Mouse (Mus musculus) liver, embryonic 16.5 days (tissue): ENCODE measurements around the gene Cnih2. TPM values are rescaled to one million over a fixed set of nuclear protein-coding genes. Genes with fewer than 3 reads are reported as not detected.

Experiments
- ATAC-seq: fragments of 200-750 bp; cut with Nextera tagmentation; 2 replicates; pipeline ENCODE4 v1.8.0; 2017; ENCODE audit warnings: low read depth, mild to moderate bottlenecking, moderate number of reproducible peaks, moderate library complexity
- H3K27ac ChIP-seq: fragments of 300-500 bp; sonication (generic); 2 replicates; pipeline ENCODE4 v1.5.1; 2014; ENCODE audit warnings: mild to moderate bottlenecking, low read length
- H3K27me3 ChIP-seq: fragments of 300-500 bp; sonication (generic); 2 replicates; pipeline ENCODE4 v1.6.1; 2014; ENCODE audit warnings: low read depth, low read length, mixed read lengths; ENCODE audit not compliant: control insufficient read depth, insufficient read depth
- H3K36me3 ChIP-seq: fragments of 300-500 bp; sonication (generic); 2 replicates; pipeline ENCODE4 v1.6.1; 2014; ENCODE audit warnings: mild to moderate bottlenecking; ENCODE audit not compliant: control insufficient read depth, insufficient read depth
- H3K4me1 ChIP-seq: fragments of 300-500 bp; sonication (generic); 2 replicates; pipeline ENCODE4 v1.6.1; 2014; ENCODE audit warnings: low read depth, low read length, mixed read lengths; ENCODE audit not compliant: control insufficient read depth
- H3K4me2 ChIP-seq: fragments of 300-500 bp; sonication (generic); 2 replicates; pipeline ENCODE4 v1.6.1; 2014; ENCODE audit warnings: low read depth, low read length, mixed read lengths
- H3K4me3 ChIP-seq: fragments of 300-500 bp; sonication (generic); 2 replicates; pipeline ENCODE4 v1.5.1; 2014; ENCODE audit warnings: low read depth, mild to moderate bottlenecking, low read length
- H3K9ac ChIP-seq: fragments of 300-500 bp; sonication (generic); 2 replicates; pipeline ENCODE4 v1.6.1; 2014; ENCODE audit warnings: low read depth, low read length
- H3K9me3 ChIP-seq: fragments of 300-500 bp; sonication (generic); replicated peaks from 2 replicates; pipeline ENCODE4 v1.6.1; 2016; ENCODE audit warnings: low read length; ENCODE audit not compliant: control insufficient read depth
- WGBS: fragments of 180-500 bp; shearing (Covaris S2); extraction: QIAGEN DNeasy Blood & Tissue Kit; methylation state at CpG from one replicate; pipeline ENCODE4 v1.1.7; 2014; ENCODE audit not compliant: insufficient replicate concordance; 5-methylcytosine and 5-hydroxymethylcytosine counted together
- polyA plus RNA-seq: library from polyadenylated mRNA; unstranded; fragments of >200 nt; fragmentation: Nextera tagmentation; extraction: Ambion mirVana; gene quantifications from 2 replicates; pipeline ENCODE4 v1.2.1, GENCODE M21; 2015

The Cnih2 gene
- polyA plus RNA-seq, 1 experiment from 2014 or later: 0.40 TPM

- no peaks in the 10 kb centered on the region for H3K36me3 ChIP-seq
- H3K9ac ChIP-seq: no peak overlapping the region
- H3K4me2 ChIP-seq: no peak overlapping the region
- no peak for ATAC-seq
- WGBS: 57% methylated on average over 7 of the region's 7 CpGs
- no peaks in the 10 kb centered on the region for H3K9me3 ChIP-seq
- H3K4me1 ChIP-seq: peaks cover 34% of the 10 kb centered on the region
- H3K4me3 ChIP-seq: no peak overlapping the region
- no peak overlapping the region for H3K27ac ChIP-seq
- H3K27me3 ChIP-seq: peaks cover 29% of the 10 kb centered on the region
Measured at GRCm38 (mm10) chr19:5065104-5065503, 33.2 kb downstream of the Cnih2 start.

GRCm38 (mm10) chr19:5062446-5062845 lies 35.9 kb downstream of the Cnih2 start:
- Histone ChIP-seq H3K27ac (no peak overlapping the region), H3K9ac (no peak overlapping the region), H3K9me3 (no peaks in the 10 kb centered on the region), H3K4me1 (peaks cover 28% of the 10 kb centered on the region), H3K4me3 (no peak overlapping the region), H3K4me2 (no peak overlapping the region), H3K27me3 (peaks cover 7% of the 10 kb centered on the region), H3K36me3 (no peaks in the 10 kb centered on the region)
- WGBS: 64% methylated on average over 6 of the region's 6 CpGs
- no peak for ATAC-seq

- H3K27me3 ChIP-seq: peaks cover 3% of the 10 kb centered on the region
- H3K4me1 ChIP-seq: peaks cover 24% of the 10 kb centered on the region
- no peak overlapping the region for H3K4me3 ChIP-seq
- H3K27ac ChIP-seq: no peak overlapping the region
- no peaks in the 10 kb centered on the region for H3K9me3 ChIP-seq
- no peak for ATAC-seq
- H3K4me2 ChIP-seq: no peak overlapping the region
- 54% methylated on average over 5 of the region's 5 CpGs for WGBS
- no peaks in the 10 kb centered on the region for H3K36me3 ChIP-seq
- H3K9ac ChIP-seq: no peak overlapping the region
Measured at GRCm38 (mm10) chr19:5062041-5062440, 36.3 kb downstream of the Cnih2 start.

GRCm38 (mm10) chr19:5060365-5061330 lies 37.7 kb downstream of the Cnih2 start:
- Histone ChIP-seq H3K9ac (no peak overlapping the region), H3K27ac (no peak overlapping the region), H3K27me3 (no peaks in the 10 kb centered on the region; the same call in 1 of the 2 replicates), H3K4me1 (peaks cover 23% of the 10 kb centered on the region), H3K9me3 (no peaks in the 10 kb centered on the region), H3K36me3 (no peaks in the 10 kb centered on the region), H3K4me3 (no peak overlapping the region), H3K4me2 (no peak overlapping the region)
- 40% methylated on average over 5 of the region's 5 CpGs for WGBS
- 0 out of 2 replicates have a peak, but pooled peaks have one; percentile 17 for ATAC-seq

GRCm38 (mm10) chr19:5058801-5059771 lies 39.2 kb downstream of the Cnih2 start:
- H3K36me3 ChIP-seq: no peaks in the 10 kb centered on the region
- H3K4me2 ChIP-seq: no peak overlapping the region
- H3K27ac ChIP-seq: no peak overlapping the region
- peaks cover 18% of the 10 kb centered on the region for H3K4me1 ChIP-seq
- WGBS: 21% methylated on average over 10 of the region's 10 CpGs
- no peak overlapping the region for H3K9ac ChIP-seq
- ATAC-seq: no peak
- H3K9me3 ChIP-seq: no peaks in the 10 kb centered on the region
- no peak overlapping the region for H3K4me3 ChIP-seq
- no peaks in the 10 kb centered on the region for H3K27me3 ChIP-seq

GRCm38 (mm10) chr19:5057876-5058775 lies 40.2 kb downstream of the Cnih2 start:
- no peak for ATAC-seq
- Histone ChIP-seq H3K27me3 (peaks cover 6% of the 10 kb centered on the region), H3K36me3 (no peaks in the 10 kb centered on the region), H3K9me3 (no peaks in the 10 kb centered on the region), H3K27ac (no peak overlapping the region), H3K9ac (no peak overlapping the region), H3K4me2 (no peak overlapping the region), H3K4me1 (peaks cover 18% of the 10 kb centered on the region), H3K4me3 (no peak overlapping the region)
- 27% methylated on average over 16 of the region's 16 CpGs for WGBS

GRCm38 (mm10) chr19:5056251-5056650 lies 42.1 kb downstream of the Cnih2 start:
- ATAC-seq: no peak
- Histone ChIP-seq H3K9ac (no peak overlapping the region), H3K4me1 (peaks cover 17% of the 10 kb centered on the region), H3K27me3 (peaks cover 25% of the 10 kb centered on the region), H3K36me3 (no peaks in the 10 kb centered on the region), H3K9me3 (no peaks in the 10 kb centered on the region), H3K27ac (no peak overlapping the region), H3K4me2 (no peak overlapping the region), H3K4me3 (no peak overlapping the region)
- WGBS: 19% methylated on average over 6 of the region's 6 CpGs

- Histone ChIP-seq H3K4me1 (peaks cover 7% of the 10 kb centered on the region), H3K4me3 (no peak overlapping the region), H3K9me3 (no peaks in the 10 kb centered on the region), H3K9ac (no peak overlapping the region), H3K27me3 (peaks cover 33% of the 10 kb centered on the region), H3K36me3 (no peaks in the 10 kb centered on the region), H3K4me2 (no peak overlapping the region), H3K27ac (no peak overlapping the region)
- WGBS: 18% methylated on average over 9 of the region's 9 CpGs
- ATAC-seq: no peak
Measured at GRCm38 (mm10) chr19:5053909-5054308, 44.4 kb downstream of the Cnih2 start.
